Mouse (Mus musculus) cortical plate, adult 2 months (tissue): Measurements from ENCODE around the gene Iqcf6. TPM values are rescaled to one million over a fixed set of nuclear protein-coding genes. Genes with fewer than 3 reads are reported as not detected.

Source experiments
- H3K27ac ChIP-seq: fragments of 200-500 bp; 2 replicates; pipeline ENCODE4 v1.5.1; 2012; ENCODE audit warnings: low read length, control low read depth, inconsistent platforms; ENCODE audit not compliant: insufficient read depth
- H3K4me1 ChIP-seq: fragments of 200-500 bp; 2 replicates; pipeline ENCODE4 v1.6.1; 2011; ENCODE audit warnings: low read length; ENCODE audit not compliant: control insufficient read depth, insufficient read depth
- H3K4me3 ChIP-seq: fragments of 200-500 bp; 2 replicates; pipeline ENCODE4 v1.5.1; 2011; ENCODE audit warnings: mild to moderate bottlenecking, low read length, control low read depth; ENCODE audit not compliant: insufficient read depth
- CTCF ChIP-seq: fragments of 200-500 bp; IDR thresholded peaks from 2 replicates; pipeline ENCODE4 v1.5.1; 2011; ENCODE audit warnings: mild to moderate bottlenecking, control low read depth, low read length; ENCODE audit not compliant: insufficient read depth; ENCODE audit errors: extremely low read depth
- POLR2A ChIP-seq: fragments of 200-500 bp; IDR thresholded peaks from 2 replicates; pipeline ENCODE4 v1.6.1; 2011; ENCODE audit warnings: mild to moderate bottlenecking, low read length, control low read depth; ENCODE audit not compliant: insufficient read depth; ENCODE audit errors: extremely low read depth
- polyA plus RNA-seq: library from polyadenylated mRNA; depleted of rRNA; stranded (reverse); fragments of >200 nt; gene quantifications from 2 replicates; pipeline ENCODE4 v1.2.3, GENCODE M21; 2012; rRNA removed

Iqcf6 gene
- polyA plus RNA-seq, 1 experiment: not detected

DNA sequence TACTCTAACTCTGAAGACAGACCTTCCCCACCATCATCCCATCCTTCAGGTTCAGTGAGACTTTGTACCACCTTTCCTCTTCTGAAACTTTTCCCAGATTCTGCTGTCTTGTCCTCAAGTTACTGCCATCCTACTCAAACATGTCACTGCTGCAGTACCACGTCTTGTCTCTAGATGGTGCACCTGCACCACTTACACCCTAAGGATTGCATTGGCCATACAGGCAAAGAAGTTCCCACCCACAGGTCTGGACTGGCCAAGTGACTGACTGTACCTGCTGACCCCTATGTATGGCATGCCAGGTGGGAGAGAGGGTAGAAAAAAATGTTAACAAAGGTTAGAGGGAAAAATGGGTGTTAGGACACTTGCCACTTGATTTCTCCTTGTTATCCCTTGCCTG lies 49.1 kb downstream of the Iqcf6 start:
- no peak overlapping the region for H3K4me3 ChIP-seq
- 0 out of 2 replicates have a peak, but pooled peaks cover 7% of the 10 kb centered on the region for H3K4me1 ChIP-seq
- TF ChIP-seq CTCF (peak; percentile 99), POLR2A (no peak)
- no peak overlapping the region for H3K27ac ChIP-seq

DNA sequence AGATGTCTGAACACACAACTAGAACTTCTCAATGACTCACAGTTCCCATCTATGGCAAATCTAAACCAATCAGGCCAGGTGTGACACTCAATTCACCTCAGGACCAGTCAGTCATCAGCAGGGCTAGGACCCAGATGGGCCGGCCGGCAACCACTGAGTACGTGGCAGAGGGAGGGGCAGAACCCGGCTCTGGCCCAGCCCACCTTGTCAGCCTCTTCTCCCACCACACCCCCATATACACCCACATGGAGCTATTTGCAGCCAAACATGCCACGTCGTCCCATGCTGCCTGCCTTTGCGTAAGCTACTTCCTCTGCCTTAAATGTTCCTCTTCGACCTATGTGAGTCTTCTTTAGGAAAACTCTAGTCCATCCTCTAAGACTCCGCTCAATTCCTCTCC lies 49.6 kb downstream of the Iqcf6 start:
- H3K4me1 ChIP-seq: peaks cover 10% of the 10 kb centered on the region; the same call in 1 of the 2 replicates
- no peak for TF ChIP-seq CTCF
- no peak for TF ChIP-seq POLR2A
- no peak overlapping the region for H3K4me3 ChIP-seq
- no peak overlapping the region for H3K27ac ChIP-seq

DNA sequence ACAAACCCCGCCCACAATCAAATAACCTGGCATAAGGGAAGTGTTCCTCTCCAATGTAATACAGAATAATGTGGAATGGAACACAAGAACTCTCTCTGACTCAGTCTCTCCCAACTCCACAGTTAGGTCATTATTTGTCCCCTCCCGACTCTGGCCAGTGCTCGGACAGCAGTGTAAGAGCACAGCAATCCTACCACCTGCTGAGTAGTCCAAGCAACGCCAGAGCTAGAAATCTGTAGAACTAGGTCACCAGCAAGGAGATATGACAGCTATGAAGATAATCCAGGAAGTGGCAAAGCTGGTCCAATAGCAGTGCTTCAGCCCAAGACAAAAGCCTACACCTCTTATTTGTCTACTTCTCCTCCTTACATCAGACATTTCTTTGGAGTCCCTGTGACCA lies 50.2 kb downstream of the Iqcf6 start:
- no peak overlapping the region for H3K4me3 ChIP-seq
- no peak overlapping the region for H3K27ac ChIP-seq
- H3K4me1 ChIP-seq: peaks cover 10% of the 10 kb centered on the region; the same call in 1 of the 2 replicates
- TF ChIP-seq POLR2A: no peak
- no peak for TF ChIP-seq CTCF

Other genes starting within 250 kb of the Iqcf6 start
- 666 and 719 TPM in 2 replicates for gene Rpl29, start 197.1 kb upstream of the Iqcf6 start, polyA plus RNA-seq
- 10.7 and 12.1 TPM in 2 replicates for gene Acy1, start 188.3 kb upstream of the Iqcf6 start, polyA plus RNA-seq
- gene Abhd14b, start 179.1 kb upstream of the Iqcf6 start, polyA plus RNA-seq: 37.9 and 42.8 TPM in 2 replicates
- 88.0 and 94.9 TPM in 2 replicates for gene Abhd14a, start 178.9 kb upstream of the Iqcf6 start, polyA plus RNA-seq
- gene Pcbp4, start 173.3 kb upstream of the Iqcf6 start, polyA plus RNA-seq: 304 and 306 TPM in 2 replicates
- 18.7 and 19.0 TPM in 2 replicates for gene Gpr62, start 160.6 kb upstream of the Iqcf6 start, polyA plus RNA-seq
- gene Rrp9, start 150.6 kb upstream of the Iqcf6 start, polyA plus RNA-seq: 46.3 and 47.6 TPM in 2 replicates
- gene Parp3, start 149.6 kb upstream of the Iqcf6 start, polyA plus RNA-seq: 3.7 and 4.6 TPM in 2 replicates
- gene Iqcf1, start 126.6 kb upstream of the Iqcf6 start, polyA plus RNA-seq: not detected in 2 replicates
- not detected in 2 replicates for gene Iqcf5, start 112.0 kb upstream of the Iqcf6 start, polyA plus RNA-seq
- gene Iqcf3, start 65.0 kb upstream of the Iqcf6 start, polyA plus RNA-seq: not detected in 2 replicates
- gene Iqcf4, start 55.6 kb upstream of the Iqcf6 start, polyA plus RNA-seq: not detected in 2 replicates
- 54.7 and 61.4 TPM in 2 replicates for gene Grm2, start 29.5 kb downstream of the Iqcf6 start, polyA plus RNA-seq
- 106 and 109 TPM in 2 replicates for gene Tex264, start 59.3 kb downstream of the Iqcf6 start, polyA plus RNA-seq
- 7.2 and 7.6 TPM in 2 replicates for gene Rad54l2, start 162.6 kb downstream of the Iqcf6 start, polyA plus RNA-seq
- 18.1 and 18.4 TPM in 2 replicates for gene Dcaf1, start 195.3 kb downstream of the Iqcf6 start, polyA plus RNA-seq